Comparison of ENCODE assay signal across 16 mouse cellular contexts in genomic region chr14:33225235-33225634, GRCm38 (mm10).
"Had no signal": no experiment of that assay in that cellular context is flagged by ENCODE, and none has a peak within 500 bp of the region (broad histone marks: within the 10 kb centered on the region; RNA-seq: fewer than 3 reads in every experiment).

No protein-coding gene starts in this region.

- H3K4me2 ChIP-seq: neural tube, embryonic 13.5 days; neural tube, embryonic 15.5 days; stomach, embryonic 15.5 days had no signal

- DNase-seq: retina, postnatal 1 day; right cerebral cortex, adult 18-20 months; right cerebral cortex, postnatal 14 days; right cerebral cortex, postnatal 25 days; right cerebral cortex, postnatal 4 days; spleen, adult 18-20 months; thymus, adult 18-20 months; thymus, adult 2 months; thymus, postnatal 14 days; thymus, postnatal 25 days; thymus, postnatal 36 days; thymus, postnatal 4 days had no signal

- H3K9ac ChIP-seq: neural tube, embryonic 13.5 days; neural tube, embryonic 15.5 days; stomach, embryonic 15.5 days had no signal

- H3K4me1 ChIP-seq: neural tube, embryonic 13.5 days; neural tube, embryonic 15.5 days; stomach, embryonic 15.5 days had no signal

- H3K9me3 ChIP-seq: neural tube, embryonic 13.5 days; neural tube, embryonic 15.5 days; stomach, embryonic 15.5 days had no signal

- H3K27me3 ChIP-seq: neural tube, embryonic 13.5 days; neural tube, embryonic 15.5 days; stomach, embryonic 15.5 days had no signal

- H3K36me3 ChIP-seq: neural tube, embryonic 13.5 days; neural tube, embryonic 15.5 days; stomach, embryonic 15.5 days had no signal

- H3K4me3 ChIP-seq: neural tube, embryonic 13.5 days; neural tube, embryonic 15.5 days; stomach, embryonic 15.5 days had no signal

- H3K27ac ChIP-seq: neural tube, embryonic 13.5 days; neural tube, embryonic 15.5 days; stomach, embryonic 15.5 days; stomach, postnatal 0 days had no signal
